Mouse (Mus musculus) lung, adult 2 months (tissue): ENCODE results near the gene Bmx.

Source experiments
- CTCF ChIP-seq: fragments of 200-500 bp; IDR thresholded peaks from 2 replicates; pipeline ENCODE4 v1.5.1; 2011; ENCODE audit warnings: mild to moderate bottlenecking, low read length, control low read depth; ENCODE audit not compliant: insufficient read depth
- POLR2A ChIP-seq: fragments of 200-500 bp; IDR thresholded peaks from 2 replicates; pipeline ENCODE4 v1.6.1; 2011; ENCODE audit warnings: low read depth, mild to moderate bottlenecking, control low read depth, low read length, borderline replicate concordance; ENCODE audit errors: extremely low read depth

DNA sequence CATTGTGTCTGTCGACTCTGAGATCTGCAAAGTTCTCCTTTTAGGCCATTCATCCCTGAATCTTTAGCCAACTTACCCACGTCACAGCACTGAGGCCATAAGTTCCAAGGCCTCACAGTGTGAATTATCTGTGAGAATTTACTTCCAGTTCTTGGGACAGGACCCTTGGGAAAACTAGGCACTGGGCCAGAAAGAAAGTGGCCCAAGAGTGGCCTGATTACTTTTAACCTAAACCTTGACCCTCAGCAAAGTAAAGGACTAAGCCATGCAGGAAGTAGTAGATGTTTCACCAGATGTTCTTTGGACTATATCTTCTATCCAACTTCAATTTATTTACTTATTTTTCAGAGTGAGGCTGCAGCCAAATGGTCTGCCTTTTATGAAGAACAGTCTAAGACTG, 105.3 kb downstream of the Bmx start:
- TF ChIP-seq CTCF (no peak), POLR2A (no peak)
